Mouse (Mus musculus): ENCODE measurements around the gene Cenpp.

GRCm38 (mm10) chr13:49691056-49691455, 38.5 kb upstream of the Cenpp start:
- no peak for TF ChIP-seq CTCF (IDR thresholded peaks at IDR 0.05)
- TF ChIP-seq EP300 (IDR thresholded peaks at IDR 0.05; ENCODE audit: insufficient read depth, low read depth, low read length), result no peak
- TF ChIP-seq POLR2A (IDR thresholded peaks at IDR 0.05; ENCODE audit: insufficient read depth, low read depth, low read length), result no peak

Measured in heart, adult 2 months (tissue).